Mouse (Mus musculus) neural tube, embryonic 13.5 days (tissue): Measurements from ENCODE around the gene Mxd3. TPM values are rescaled to one million over a fixed set of nuclear protein-coding genes. Genes with fewer than 3 reads are reported as not detected.

Experiments used
- ATAC-seq: fragments of 200-750 bp; cut with Nextera tagmentation; 2 replicates; pipeline ENCODE4 v1.8.0; 2017; ENCODE audit warnings: low read depth, mild to moderate bottlenecking, moderate TSS enrichment, moderate library complexity
- H3K27ac ChIP-seq: fragments of 300-500 bp; sonication (generic); replicated peaks from 2 replicates; pipeline ENCODE4 v1.5.1; 2015; ENCODE audit warnings: moderate library complexity, mild to moderate bottlenecking, inconsistent platforms
- H3K27me3 ChIP-seq: fragments of 300-500 bp; sonication (generic); 2 replicates; pipeline ENCODE4 v1.6.1; 2015; ENCODE audit warnings: mild to moderate bottlenecking, inconsistent platforms
- H3K36me3 ChIP-seq: fragments of 300-500 bp; sonication (generic); 2 replicates; pipeline ENCODE4 v1.6.1; 2015; ENCODE audit warnings: mild to moderate bottlenecking, inconsistent platforms
- H3K4me1 ChIP-seq: fragments of 300-500 bp; sonication (generic); replicated peaks from 2 replicates; pipeline ENCODE4 v1.6.1; 2015; ENCODE audit warnings: inconsistent platforms
- H3K4me2 ChIP-seq: fragments of 300-500 bp; sonication (generic); 2 replicates; pipeline ENCODE4 v1.6.1; 2015; ENCODE audit warnings: inconsistent platforms, mild to moderate bottlenecking, moderate library complexity
- H3K4me3 ChIP-seq: fragments of 300-500 bp; sonication (generic); 2 replicates; pipeline ENCODE4 v1.5.1; 2015; ENCODE audit warnings: mild to moderate bottlenecking, inconsistent platforms
- H3K9ac ChIP-seq: fragments of 300-500 bp; sonication (generic); 2 replicates; pipeline ENCODE4 v1.6.1; 2015; ENCODE audit warnings: moderate library complexity, mild to moderate bottlenecking, inconsistent platforms
- H3K9me3 ChIP-seq: fragments of 300-500 bp; sonication (generic); 2 replicates; pipeline ENCODE4 v1.6.1; 2016; ENCODE audit warnings: inconsistent platforms
- WGBS: fragments of 180-500 bp; shearing (Covaris S2); methylation state at CpG from one replicate; pipeline ENCODE4 v1.1.7; 2015; 5-methylcytosine and 5-hydroxymethylcytosine counted together
- polyA plus RNA-seq: library from polyadenylated mRNA; unstranded; fragments of >200 nt; fragmentation: Nextera tagmentation; extraction: Ambion mirVana; gene quantifications from 2 replicates; pipeline ENCODE4 v1.2.1, GENCODE M21; 2015

The Mxd3 gene
- polyA plus RNA-seq: 9.7 and 11.2 TPM in 2 replicates

GRCm38 (mm10) chr13:55329683-55330566 lies at the start of gene Mxd3:
Gene Mxd3, minus strand, starts transcription at chr13:55329823.
- Histone ChIP-seq H3K27ac (peak within 1 kb of the TSS; percentile 79), H3K4me3 (peak within 1 kb of the TSS; percentile 65), H3K4me1 (peaks cover 36% of the 10 kb centered on the region), H3K4me2 (peak within 1 kb of the TSS; percentile 92), H3K27me3 (no peaks in the 10 kb centered on the region), H3K36me3 (peaks cover 14% of the 10 kb centered on the region), H3K9me3 (no peaks in the 10 kb centered on the region), H3K9ac (peak within 1 kb of the TSS; percentile 68)
- under 1% methylated on average over 80 of the region's 82 CpGs for WGBS
- ATAC-seq: peak; percentile 83

- WGBS: 7% methylated on average over 32 of the region's 32 CpGs
- peaks cover 86% of the 10 kb centered on the region for H3K27me3 ChIP-seq
- H3K27ac ChIP-seq: no peak overlapping the region
- H3K4me2 ChIP-seq: no peak overlapping the region
- H3K36me3 ChIP-seq: no peaks in the 10 kb centered on the region
- no peak overlapping the region for H3K4me3 ChIP-seq
- no peak for ATAC-seq
- no peaks in the 10 kb centered on the region for H3K4me1 ChIP-seq
- no peaks in the 10 kb centered on the region for H3K9me3 ChIP-seq
- no peak overlapping the region for H3K9ac ChIP-seq
Measured at GRCm38 (mm10) chr13:55378907-55379580, 49.4 kb upstream of the Mxd3 start.

GRCm38 (mm10) chr13:55375877-55376276 lies 46.3 kb upstream of the Mxd3 start:
- ATAC-seq: no peak
- no peaks in the 10 kb centered on the region for H3K36me3 ChIP-seq
- H3K9me3 ChIP-seq: no peaks in the 10 kb centered on the region
- WGBS: 79% methylated on average over 2 of the region's 2 CpGs
- H3K27ac ChIP-seq: no peak overlapping the region
- H3K4me3 ChIP-seq: no peak overlapping the region
- peaks cover 60% of the 10 kb centered on the region for H3K27me3 ChIP-seq
- no peak overlapping the region for H3K4me2 ChIP-seq
- H3K4me1 ChIP-seq: no peaks in the 10 kb centered on the region
- no peak overlapping the region for H3K9ac ChIP-seq

GRCm38 (mm10) chr13:55374206-55374924 lies 44.7 kb upstream of the Mxd3 start:
- Histone ChIP-seq H3K4me2 (no peak overlapping the region), H3K4me3 (no peak overlapping the region), H3K27ac (no peak overlapping the region), H3K27me3 (peaks cover 57% of the 10 kb centered on the region), H3K4me1 (no peaks in the 10 kb centered on the region), H3K9me3 (no peaks in the 10 kb centered on the region), H3K9ac (no peak overlapping the region), H3K36me3 (no peaks in the 10 kb centered on the region)
- 57% methylated on average over 6 of the region's 6 CpGs for WGBS
- no peak for ATAC-seq

DNA sequence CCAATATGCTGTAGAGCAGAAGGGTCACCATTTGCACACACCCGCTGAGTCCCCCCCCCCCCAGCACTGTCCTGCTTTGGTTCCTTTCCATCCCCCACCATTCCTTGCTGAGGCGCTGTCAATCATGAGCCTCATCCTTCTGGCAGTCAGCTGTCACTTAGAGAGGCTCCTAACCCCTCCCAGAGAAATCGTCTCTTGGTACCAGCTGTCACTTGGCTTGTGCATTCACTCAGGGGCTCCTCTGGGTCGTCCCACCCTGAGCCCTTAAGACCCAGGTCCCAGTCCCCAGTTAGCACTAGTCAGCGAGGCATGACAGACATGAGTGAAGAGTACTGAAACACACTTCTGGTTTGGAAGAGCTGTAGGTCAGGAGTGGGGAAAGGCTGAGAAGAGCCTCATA lies 42.1 kb upstream of the Mxd3 start:
- Histone ChIP-seq H3K27ac (no peak overlapping the region), H3K4me2 (no peak overlapping the region), H3K9me3 (no peaks in the 10 kb centered on the region), H3K27me3 (peaks cover 37% of the 10 kb centered on the region), H3K4me3 (no peak overlapping the region), H3K4me1 (no peaks in the 10 kb centered on the region), H3K9ac (no peak overlapping the region), H3K36me3 (no peaks in the 10 kb centered on the region)
- 72% methylated on average over 5 of the region's 5 CpGs for WGBS
- ATAC-seq: no peak

DNA sequence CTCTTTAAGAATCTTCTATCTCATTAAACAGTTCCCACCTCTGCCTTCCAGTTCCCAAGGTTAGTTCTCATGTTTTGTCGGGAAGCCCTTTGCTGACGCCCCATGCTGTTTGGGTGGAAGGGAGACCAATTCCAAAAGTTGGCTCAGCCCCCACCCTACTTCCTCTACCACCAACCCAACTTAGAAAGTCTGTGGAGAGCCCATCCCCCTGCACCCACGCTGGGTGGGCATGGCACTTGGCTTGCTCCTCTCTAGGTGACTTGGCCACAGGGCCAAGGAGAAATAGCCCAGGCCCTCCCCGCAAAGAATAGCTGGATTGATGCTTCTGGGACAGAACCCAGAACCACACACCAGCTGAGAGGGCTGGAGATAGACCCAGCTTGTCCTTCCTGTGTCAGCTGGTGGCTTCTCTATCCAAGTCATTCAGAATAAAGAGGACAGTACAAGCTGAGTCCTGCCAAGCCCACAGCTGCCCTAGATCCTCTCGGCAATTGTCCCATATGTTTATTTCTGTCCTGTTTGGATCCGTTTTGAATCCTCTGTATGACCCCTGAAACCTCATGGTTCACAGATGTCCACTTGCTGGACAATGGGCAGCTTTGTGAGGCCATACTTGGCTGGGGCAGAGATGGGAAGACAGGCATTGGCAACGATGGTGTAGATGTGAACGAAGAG lies 41.5 kb upstream of the Mxd3 start:
- Histone ChIP-seq H3K4me3 (no peak overlapping the region), H3K9me3 (no peaks in the 10 kb centered on the region), H3K27me3 (peaks cover 37% of the 10 kb centered on the region), H3K4me1 (no peaks in the 10 kb centered on the region), H3K4me2 (no peak overlapping the region), H3K27ac (no peak overlapping the region), H3K9ac (no peak overlapping the region), H3K36me3 (no peaks in the 10 kb centered on the region)
- 67% methylated on average over 8 of the region's 8 CpGs for WGBS
- no peak for ATAC-seq

GRCm38 (mm10) chr13:55370234-55370633 lies 40.6 kb upstream of the Mxd3 start:
- whole genome bisulfite sequencing: 64% methylated on average over 3 of the region's 3 CpGs
- H3K27me3 ChIP-seq: peaks cover 33% of the 10 kb centered on the region
- H3K4me1 ChIP-seq: no peaks in the 10 kb centered on the region
- H3K9ac ChIP-seq: no peak overlapping the region
- H3K27ac ChIP-seq: no peak overlapping the region
- no peak overlapping the region for H3K4me3 ChIP-seq
- H3K9me3 ChIP-seq: no peaks in the 10 kb centered on the region
- H3K36me3 ChIP-seq: no peaks in the 10 kb centered on the region
- ATAC-seq: no peak
- no peak overlapping the region for H3K4me2 ChIP-seq

DNA sequence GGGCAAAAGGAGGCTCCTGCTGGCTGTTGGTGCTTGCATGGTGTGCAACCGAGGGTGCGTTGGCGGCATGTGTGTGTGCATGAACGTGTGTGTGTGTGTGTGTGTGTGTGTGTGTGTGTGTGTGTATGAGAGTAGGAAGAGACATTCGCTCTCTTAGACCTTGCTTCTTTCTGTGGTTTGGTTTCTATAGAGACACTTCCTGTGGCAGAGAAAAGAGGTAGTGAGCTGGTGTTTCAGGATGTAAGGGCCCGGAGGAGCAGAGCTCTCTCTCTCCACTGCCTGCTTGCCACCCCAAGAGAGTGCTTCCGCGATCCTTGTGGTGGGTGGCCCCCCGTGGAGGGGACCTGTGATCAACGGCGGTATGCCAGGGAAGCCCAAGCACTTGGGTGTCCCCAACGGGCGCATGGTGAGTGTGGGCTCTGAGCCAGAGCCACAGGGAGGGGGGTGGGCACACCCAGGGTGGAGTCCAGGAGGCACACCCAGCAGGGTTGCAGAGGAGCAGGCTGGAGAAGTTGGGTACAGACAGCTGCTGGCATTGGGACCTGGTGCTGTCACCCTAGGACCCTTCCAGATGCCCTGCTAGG lies 40.0 kb upstream of the Mxd3 start, which contains the start of gene Rgs14:
Gene Rgs14 (plus strand): TSS at position 202 of the 584 bp plus-strand sequence.
- peaks cover 29% of the 10 kb centered on the region for H3K27me3 ChIP-seq
- no peak; the same call in 1 of the 2 replicates for ATAC-seq
- 0 out of 2 replicates have a peak within 1 kb of the TSS, but pooled peaks have one; percentile 18 for H3K4me2 ChIP-seq
- no peak within 1 kb of the TSS for H3K9ac ChIP-seq
- no peak within 1 kb of the TSS for H3K4me3 ChIP-seq
- 61% methylated on average over 13 of the region's 13 CpGs for WGBS
- no peaks in the 10 kb centered on the region for H3K9me3 ChIP-seq
- no peak within 1 kb of the TSS for H3K27ac ChIP-seq
- H3K36me3 ChIP-seq: no peaks in the 10 kb centered on the region
- no peaks in the 10 kb centered on the region for H3K4me1 ChIP-seq

DNA sequence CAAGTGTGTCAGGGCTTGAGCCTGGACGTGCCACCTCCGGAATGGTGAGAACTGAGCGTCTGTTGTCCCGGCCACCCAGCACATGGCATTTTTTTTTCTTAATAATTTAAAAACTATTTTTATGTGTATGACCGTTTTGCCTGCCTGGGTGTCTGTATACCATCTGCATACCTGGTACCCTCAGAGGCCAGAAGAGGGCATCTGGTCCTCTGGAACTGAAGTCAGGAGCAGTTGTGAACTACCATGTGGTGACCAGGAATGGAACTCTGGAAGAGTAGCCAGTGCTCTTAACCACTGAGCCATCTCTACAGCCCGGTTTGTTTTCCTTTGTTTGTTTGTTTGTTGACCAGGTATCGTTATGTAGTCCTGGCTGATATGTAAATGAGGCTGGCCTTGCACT lies 38.8 kb upstream of the Mxd3 start:
- no peak overlapping the region for H3K4me2 ChIP-seq
- H3K4me3 ChIP-seq: no peak overlapping the region
- WGBS: 85% methylated on average over 7 of the region's 7 CpGs
- H3K27me3 ChIP-seq: peaks cover 23% of the 10 kb centered on the region
- H3K4me1 ChIP-seq: no peaks in the 10 kb centered on the region
- H3K27ac ChIP-seq: no peak overlapping the region
- no peak for ATAC-seq
- no peaks in the 10 kb centered on the region for H3K9me3 ChIP-seq
- no peaks in the 10 kb centered on the region for H3K36me3 ChIP-seq
- H3K9ac ChIP-seq: no peak overlapping the region

- H3K27ac ChIP-seq: peak within 1 kb of the TSS; percentile 92
- H3K4me3 ChIP-seq: peak within 1 kb of the TSS; percentile 95
- H3K9me3 ChIP-seq: no peaks in the 10 kb centered on the region
- peaks cover 29% of the 10 kb centered on the region for H3K36me3 ChIP-seq
- peak within 1 kb of the TSS; percentile 95 for H3K9ac ChIP-seq
- H3K27me3 ChIP-seq: peaks cover 9% of the 10 kb centered on the region
- peak; percentile 99 for ATAC-seq
- under 1% methylated on average over 35 of the region's 35 CpGs for WGBS
- H3K4me1 ChIP-seq: peaks cover 36% of the 10 kb centered on the region
- H3K4me2 ChIP-seq: peak within 1 kb of the TSS; percentile 96
Measured at GRCm38 (mm10) chr13:55362453-55363060, 32.9 kb upstream of the Mxd3 start, which contains the start of gene Lman2. Gene Lman2, minus strand, starts transcription at chr13:55362783.

GRCm38 (mm10) chr13:55361974-55362452 lies 32.4 kb upstream of the Mxd3 start:
- peaks cover 34% of the 10 kb centered on the region for H3K36me3 ChIP-seq
- 1% methylated on average over 32 of the region's 32 CpGs for WGBS
- ATAC-seq: peak; percentile 64
- H3K4me2 ChIP-seq: peak overlapping the region; percentile 96
- H3K27me3 ChIP-seq: peaks cover 8% of the 10 kb centered on the region
- peak overlapping the region; percentile 92 for H3K27ac ChIP-seq
- peaks cover 36% of the 10 kb centered on the region for H3K4me1 ChIP-seq
- peak overlapping the region; percentile 95 for H3K4me3 ChIP-seq
- no peaks in the 10 kb centered on the region for H3K9me3 ChIP-seq
- H3K9ac ChIP-seq: peak overlapping the region; percentile 95
